Mouse (Mus musculus) thymus, adult 2 months (tissue): Measurements from ENCODE around the gene Galnt7.

Experiments
- CTCF ChIP-seq: fragments of 200-500 bp; IDR thresholded peaks from 2 replicates; pipeline ENCODE4 v1.5.1; 2012; ENCODE audit warnings: mild to moderate bottlenecking, control low read depth, low read length, moderate library complexity, borderline replicate concordance; ENCODE audit not compliant: control insufficient read depth, poor library complexity, insufficient read depth; ENCODE audit errors: extremely low read depth
- POLR2A ChIP-seq: fragments of 200-500 bp; IDR thresholded peaks from 2 replicates; pipeline ENCODE4 v1.6.1; 2012; ENCODE audit warnings: mild to moderate bottlenecking, low read length, control low read depth, moderate library complexity; ENCODE audit not compliant: control insufficient read depth, poor library complexity, insufficient read depth; ENCODE audit errors: extremely low read depth

- TF ChIP-seq CTCF (no peak), POLR2A (no peak)
Measured at GRCm38 (mm10) chr8:57628787-57629664, 23.8 kb downstream of the Galnt7 start.
